Mouse (Mus musculus): ENCODE measurements at regions not wholly inside any gene's neighbourhood (a gene's known extent, or its start where the extent isn't known, plus 50 kb on each side); places are given as distances from the start of the nearest gene placed in this dataset.

DNA sequence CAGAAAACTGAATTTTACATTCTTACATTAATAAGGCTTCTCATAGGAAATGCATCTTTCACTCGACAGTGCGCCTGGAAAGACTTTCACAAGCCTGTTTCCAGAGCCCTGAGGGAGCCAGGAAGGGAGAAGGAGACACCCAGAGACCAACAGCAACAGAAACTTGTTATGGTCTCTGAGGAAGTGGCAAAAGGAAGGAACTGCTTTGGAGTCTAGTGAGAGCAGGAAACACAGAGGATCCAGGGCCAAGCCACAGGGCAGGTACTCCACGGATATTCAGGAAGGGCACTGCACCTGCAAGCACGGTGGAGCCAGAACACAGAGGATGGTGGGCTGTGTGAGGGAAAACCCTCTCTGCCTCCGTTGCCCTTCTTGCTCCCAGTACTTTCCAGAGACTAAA, 554.8 kb downstream of the Ptprc start:
- DNase-seq: no peak

DNA sequence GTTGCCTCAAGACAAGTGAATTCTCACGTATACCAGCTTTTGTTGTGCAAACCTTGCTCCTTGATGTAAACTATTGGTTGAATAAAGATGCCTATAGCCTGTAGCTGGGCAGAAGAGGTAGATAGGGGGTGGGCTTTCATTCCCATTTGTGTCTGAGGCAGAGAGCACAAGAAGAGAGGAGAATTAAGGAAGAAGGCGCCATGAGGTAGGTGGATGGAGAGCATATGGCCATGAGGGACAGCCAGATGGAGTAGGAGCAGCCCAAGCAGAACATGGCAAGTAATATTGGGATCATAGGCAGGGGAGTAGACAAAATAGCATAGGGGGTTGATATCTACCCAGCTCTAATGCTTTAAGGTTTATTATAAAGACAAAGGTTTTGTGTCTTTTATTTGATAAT, 557.3 kb downstream of the Ptprc start:
- DNase-seq: peak; percentile 58 to 63

DNA sequence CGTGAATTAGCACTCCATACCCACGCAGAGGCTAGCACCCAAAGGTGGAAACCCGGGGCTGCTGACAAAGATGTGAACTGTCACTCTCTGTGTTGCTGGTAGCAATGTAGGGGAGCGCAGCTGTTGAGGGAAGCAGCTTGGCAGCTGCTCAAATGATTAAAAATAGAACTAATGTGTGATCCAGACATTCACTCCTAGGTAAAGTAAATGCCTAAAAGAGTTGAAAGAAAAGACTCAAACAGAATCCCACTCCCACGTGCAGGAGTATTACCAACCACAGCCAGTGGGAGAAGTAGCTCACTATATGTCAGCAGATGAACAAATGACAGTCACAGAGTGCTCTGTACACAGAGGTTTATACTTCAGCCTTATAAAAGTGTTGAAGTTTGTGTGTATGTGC, 558.0 kb downstream of the Ptprc start:
- DNase-seq: peak; percentile 55 to 60

DNA sequence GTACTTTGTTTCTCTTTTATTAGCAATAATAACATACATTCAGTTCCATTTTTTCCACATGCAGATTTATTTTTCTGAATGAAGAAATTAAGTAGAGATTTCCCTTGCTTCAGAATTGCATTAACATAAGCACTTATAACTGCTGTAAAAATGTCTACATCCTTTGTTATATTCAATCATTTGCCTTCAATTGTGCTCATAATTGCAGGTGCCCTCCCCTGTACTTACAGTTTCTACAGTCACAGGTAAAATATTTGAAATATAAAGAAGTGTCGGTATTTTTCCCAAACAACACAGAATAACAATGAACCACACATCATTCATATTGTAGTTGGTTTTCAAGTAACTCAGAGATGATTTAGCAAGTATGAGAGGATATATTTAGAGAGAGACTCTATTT, 568.8 kb downstream of the Ptprc start:
- no peak for DNase-seq

DNA sequence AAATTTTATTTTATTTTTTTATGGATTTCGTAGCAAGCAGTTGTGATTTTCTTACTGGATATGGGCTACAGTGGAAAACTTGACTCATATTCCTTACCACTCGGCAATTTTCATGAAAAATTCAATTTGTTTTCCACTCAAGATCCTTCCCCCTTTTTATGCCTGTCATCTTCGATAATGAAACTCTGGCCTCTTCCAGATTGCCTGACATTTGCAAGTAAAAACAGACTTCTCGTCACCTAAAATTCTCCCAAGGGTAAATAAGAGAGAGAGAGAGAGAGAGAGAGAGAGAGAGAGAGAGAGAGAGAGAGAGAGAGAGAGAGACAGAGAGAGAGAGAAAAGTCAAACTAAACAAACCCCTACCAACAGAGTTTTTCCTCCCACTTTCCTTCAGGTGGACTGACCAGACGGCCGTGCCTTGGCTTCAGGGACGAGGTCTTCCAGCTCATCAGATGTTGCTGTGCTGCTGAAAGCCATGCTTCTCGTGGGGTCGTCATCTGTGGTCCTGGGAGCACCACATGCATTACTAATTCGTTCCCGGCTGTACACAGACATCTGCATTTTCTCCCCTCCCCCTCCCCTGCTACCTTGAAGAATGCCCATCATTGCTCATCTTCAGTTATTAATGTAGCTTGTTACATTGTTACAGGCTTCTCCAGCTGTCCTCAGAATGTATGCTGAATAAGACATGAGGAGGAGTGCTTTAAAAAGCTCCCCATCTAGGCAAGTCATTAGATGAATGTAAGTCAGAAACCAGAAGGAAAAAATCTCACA, 569.4 kb downstream of the Ptprc start:
- DNase-seq: peak; percentile 67

DNA sequence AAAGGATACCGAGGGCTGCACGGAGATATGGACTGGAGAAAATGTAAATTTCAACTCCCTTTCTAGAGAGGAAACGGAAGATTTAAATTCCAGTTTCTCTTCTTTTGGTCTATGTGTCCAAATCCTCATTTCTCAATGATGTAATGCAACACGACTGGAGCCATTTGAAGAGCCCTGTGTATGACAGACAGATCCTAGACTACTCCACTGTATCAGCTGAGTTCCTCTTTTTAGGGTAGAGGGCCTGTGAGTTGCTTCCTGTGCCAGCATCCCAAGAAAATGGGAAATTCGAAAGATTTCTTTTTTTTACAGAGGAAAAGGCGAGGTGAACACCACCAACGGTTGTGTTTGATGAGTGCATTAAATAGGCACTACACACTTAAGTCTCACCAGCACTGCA, 581.8 kb downstream of the Ptprc start:
- no peak for DNase-seq

DNA sequence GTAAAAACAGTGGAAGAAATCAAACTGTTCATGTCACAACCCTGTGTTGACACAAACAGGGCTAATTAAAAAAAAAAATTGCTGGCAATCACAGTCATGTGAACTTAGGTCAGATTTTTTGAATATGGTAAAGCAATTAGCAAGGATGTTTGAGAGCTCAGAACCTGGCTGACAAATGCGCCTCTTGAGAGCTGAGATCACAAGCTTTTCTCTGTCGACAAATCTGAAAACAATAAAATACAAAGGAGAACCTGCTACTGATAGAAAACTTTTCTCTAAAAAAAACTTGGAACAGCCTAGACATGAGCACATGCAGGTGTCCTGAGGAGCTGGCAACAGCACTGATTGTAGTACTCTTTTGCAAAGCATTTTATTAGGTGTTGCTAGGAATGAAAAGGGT, 583.6 kb downstream of the Ptprc start:
- DNase-seq: peak in 1 of 2 experiments; percentile 24

DNA sequence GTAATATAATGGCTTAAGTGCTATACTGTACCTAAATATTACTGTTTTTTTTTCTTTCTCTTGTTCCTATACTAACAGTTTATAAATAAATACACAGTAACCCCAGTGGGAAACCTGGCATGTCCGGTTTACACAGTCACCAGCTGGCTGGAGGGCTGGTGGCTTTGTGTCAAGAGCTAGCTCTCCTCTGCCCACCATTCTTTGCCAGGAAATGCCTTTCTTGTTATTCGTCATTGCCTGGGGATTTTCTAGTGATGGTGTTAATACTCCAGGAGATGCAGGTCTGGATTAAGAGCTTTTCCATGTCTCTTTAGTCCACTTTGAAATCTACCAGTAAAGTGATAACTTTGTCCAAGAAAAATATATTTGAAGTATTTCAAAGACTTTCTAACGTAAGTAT, 584.2 kb downstream of the Ptprc start:
- DNase-seq: peak; percentile 92

DNA sequence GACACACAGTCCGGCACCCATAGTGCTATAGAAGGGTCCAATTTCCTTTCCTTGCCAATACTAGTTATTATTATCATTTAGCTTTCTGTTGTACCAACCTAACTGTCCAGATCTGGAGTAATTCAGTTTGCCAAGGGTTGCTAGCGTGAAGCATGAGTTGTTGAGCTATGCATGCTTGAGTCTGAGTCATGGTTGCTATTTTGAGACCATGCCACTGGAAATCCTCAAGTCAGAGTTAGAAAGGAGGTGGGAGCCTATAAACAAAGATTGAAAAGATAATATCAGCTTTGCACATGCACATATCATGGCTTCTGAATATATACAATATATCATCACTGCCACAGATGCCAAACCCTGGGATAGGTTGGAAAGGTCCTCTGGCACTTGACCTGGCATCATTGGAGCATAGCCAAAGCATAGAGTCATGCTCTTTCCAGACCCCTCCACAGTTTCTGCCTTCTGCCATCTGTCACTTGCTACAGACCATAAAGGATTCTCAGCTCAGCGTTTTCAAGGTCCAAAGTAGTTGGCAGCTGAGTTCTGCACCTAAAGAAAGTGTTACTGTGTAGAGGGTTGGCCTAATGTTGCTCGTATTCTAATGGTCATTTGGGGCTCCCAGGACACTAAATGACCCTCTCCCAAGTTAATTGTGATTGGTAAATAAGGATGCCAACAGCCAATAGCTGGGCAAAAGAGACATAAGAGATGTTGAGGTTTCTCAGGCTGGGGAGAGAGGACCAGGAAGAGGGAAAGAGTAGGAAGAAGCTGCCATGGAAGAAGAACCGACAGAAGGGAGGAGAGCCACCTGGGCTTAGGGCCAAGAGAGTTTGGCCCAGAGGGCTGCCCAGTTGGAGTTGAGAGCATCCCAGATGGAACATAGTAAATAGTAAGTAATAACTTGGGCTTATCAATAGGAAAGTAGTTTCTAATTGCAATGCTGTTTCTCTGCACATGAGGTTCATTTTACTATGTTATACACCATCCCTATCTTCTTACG, 586.9 kb downstream of the Ptprc start:
- DNase-seq: peak; percentile 93 to 94

DNA sequence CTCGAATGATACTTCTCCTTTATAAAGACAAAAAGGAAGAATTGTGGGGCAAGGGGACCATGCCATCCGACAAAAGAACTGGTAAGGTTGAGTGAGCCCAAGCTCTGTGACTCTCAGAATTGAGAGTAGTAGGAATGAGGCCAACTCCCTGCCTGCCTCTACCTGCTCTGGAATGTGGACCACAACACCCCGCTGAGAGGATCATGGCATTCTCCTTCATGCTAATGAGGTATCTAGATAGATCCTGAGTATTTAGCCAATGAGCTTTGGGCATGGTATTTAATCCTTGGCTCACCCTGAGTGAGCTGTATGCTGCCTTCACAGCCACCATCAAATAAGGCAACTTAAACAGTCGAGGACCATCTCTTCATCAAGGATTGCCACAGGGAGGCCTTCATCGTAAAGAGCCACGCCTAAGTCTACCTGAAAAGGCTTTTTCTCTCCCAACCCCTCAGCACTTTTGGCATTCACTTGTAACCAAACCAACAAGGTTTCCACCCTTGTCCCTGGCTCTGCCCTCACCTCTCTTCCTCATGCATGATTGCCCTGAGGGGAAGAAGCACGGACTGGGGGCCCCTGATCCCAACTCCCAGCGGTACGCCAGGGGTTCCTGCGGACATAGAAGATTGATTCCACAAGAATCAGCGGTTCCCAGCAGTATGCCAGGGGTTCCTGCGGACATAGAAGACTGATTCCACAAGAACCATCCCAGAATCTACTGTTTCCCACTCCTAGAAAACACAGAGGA, 587.9 kb downstream of the Ptprc start:
- DNase-seq: peak; percentile 70 to 85

DNA sequence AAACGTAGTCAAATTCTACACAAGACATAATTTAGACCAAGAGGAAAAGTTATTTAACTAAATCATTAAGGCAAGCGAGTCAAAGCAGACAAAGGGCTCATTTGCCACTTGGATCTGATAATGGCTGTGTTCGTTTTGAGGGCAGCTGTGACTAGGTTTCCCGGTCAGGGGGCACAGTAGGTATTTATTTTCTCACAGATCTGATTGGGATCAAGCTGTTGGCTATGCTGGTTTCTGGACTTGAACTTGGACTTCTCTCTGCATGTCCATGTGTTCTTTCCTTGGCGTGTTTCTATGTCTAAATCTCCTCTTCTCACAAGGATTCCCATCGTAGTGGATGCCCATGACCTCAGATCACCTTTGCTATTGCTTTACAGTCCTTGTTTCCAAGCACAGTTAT, 590.8 kb downstream of the Ptprc start:
- DNase-seq: peak; percentile 87 to 88

DNA sequence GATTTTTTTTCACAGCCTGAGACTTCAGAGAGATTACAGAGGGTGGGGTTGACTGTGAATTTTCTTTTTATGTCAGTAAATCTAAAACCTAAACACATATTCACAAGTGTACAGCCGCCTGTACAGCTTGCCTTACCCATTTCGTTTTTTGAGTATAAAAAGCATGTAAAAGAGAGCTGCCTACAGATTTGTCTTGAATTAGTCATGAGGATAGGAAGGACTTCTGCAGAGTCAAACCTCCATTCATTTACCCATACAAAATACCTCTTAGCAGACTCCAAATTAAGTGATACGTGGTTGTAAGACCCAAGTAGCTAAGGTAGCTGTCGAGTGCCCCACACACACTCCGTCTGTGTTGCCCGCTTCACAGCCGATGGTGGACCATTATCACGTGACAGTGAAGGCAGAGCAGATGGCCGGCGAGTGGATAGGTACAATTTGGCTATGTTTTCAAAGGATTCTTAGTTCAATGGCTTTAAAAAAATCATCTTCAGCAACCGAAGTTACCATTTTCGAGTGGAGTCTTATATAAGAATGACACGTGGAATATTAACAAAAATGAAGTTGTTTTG, 591.3 kb downstream of the Ptprc start:
- peak; percentile 73 to 82 for DNase-seq

DNA sequence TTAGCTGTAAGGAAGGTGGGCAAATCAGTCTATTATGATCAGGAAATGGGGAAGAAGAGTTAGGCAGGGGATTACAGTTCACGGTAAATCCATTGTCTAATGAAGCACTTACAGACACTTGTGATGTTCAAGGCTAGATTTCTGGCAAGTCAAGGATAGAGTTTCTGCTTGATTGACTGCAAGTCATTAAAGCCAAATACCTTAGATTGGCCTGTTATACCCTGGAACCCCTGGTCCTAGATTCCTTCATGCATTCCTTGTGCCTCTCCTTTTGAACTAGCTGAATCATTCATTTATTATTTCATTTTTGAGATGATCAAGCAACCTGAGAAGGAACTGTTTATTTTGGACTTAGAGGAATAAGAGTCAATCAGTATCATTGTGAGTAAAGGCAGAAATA, 597.9 kb downstream of the Ptprc start:
- DNase-seq: no peak

DNA sequence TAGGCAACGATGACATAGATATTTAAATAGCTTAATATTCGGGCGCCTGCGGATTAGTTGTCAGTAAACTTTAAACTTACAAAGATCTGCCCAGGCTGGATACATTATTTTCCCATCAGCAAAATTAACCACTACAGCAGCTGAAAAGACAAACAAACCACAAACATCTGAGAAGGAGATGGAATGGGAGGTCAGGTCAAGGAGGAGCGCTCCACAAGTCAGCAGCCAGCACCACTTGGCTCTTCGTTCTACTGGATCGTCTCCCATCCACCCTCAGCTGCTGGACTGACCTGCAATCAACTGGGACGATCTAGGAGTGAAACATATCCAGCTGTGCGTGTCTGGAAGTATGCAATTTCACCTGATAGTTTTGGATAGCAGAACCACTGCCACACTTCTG, 599.3 kb downstream of the Ptprc start:
- no peak for DNase-seq

DNA sequence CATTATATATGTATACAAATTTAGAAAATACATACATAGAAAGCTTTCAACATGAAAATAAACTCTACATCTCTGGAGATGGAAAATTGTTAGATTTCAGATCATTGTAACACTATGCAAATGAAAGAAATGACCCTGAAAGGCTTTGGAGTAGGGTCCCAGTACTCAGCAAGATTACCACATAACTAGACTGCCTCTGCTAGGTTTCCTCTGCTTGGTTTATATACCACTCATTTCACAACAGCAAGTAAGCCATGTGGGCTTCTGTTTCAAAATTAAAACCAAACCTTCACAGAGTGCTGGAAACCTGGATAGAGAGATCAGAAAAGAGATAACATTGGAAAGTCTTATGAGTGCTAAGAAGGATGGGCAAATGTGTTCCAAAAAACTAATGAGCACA, 600.1 kb downstream of the Ptprc start:
- DNase-seq: no peak

DNA sequence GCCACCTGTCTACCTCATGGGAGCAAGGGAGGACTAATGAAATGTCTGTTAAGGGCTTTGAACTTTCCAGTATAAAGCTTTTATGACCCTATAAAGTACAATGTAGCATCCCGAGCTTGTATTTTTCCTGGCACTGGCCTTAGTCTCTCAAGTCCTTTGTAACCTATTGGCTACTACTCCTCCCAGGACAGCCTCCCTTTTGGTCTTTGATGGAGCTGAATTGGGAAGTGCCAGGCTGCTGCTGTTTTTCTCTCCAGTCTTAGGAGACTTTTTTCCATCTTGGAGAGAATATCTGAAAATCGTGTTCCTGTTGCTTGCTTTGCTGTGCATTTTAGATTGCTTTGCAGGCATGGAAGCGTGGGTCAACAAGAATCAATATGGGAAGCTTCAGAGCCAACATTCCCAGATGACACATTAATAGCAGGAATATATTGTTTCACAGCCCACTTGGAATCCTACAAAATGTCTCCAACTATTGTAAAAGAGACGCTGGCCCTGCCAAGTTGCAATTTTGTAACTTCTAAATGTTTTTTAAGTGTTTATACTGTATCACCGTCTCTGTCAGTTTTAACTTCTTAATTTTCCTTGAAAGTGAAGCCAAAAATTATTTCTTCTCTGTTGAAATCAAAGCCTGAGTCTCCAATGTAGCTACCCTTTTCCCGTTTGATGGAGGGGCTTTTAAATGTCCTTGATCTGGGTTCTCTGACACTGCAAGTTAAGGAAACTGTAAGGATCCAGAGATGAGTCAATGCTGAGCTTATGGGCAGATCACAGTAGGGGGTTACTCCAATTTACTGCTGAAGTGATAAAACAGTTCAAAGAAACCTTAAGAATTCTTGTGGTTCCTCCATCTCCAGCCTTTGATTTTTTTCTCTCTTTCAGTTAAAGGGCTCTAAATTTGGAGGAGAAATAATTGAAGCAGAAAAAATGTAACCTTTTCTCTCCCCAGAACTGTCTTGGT, 603.3 kb downstream of the Ptprc start:
- DNase-seq: no peak

DNA sequence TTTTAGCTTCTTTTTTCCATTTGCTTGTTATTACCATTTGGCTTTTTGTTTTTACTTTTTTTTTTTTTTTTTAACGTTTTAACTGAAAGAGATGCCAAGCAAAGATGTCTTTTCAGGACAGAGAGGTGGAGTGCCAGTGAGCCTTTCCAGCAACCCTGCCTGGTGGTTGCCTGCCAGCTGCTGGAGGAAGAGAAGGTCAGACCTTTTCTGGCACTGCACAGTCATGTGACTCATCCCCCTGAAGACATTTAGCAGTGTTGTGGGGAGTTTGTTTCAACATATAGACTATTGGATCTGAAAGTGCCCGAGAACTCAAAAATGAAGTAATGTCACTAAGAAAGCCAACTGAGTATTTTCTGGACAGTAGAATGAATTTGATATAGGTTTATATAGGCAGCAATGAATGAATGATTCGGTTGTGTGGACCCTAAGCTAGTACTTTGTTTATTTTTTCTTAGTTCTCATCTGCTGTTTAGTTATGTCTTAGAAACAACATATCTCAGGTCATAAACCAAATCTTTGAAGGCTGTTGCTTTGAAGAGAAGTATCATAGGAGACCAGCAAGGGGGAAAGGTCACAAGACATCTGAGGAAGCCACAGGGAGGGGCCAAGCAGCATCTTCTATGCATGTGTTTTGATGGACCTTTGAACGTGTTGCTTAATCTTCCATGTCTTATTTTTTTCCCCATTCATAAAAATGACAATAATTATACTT, 604.2 kb downstream of the Ptprc start:
- peak; percentile 74 to 81 for DNase-seq

DNA sequence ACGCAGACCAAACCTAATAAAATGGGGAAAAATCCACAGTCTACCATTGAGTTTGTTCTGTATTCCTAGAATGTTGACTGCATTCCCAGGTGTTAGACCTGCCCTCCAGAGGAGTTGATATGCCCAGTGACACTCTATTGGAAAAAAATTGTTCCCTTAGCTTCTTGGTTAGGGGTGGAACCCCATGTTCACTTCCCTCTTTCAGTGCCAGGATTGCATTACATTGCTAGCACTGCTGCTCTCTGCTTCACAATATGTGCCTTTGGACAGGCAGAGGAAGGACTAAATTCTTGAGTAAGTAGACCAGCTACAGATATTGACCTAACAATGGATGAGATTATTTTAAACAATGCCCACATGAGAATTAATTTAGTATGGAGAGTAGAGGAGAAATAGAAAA, 607.3 kb upstream of the Nr5a2 start:
- DNase-seq: no peak

DNA sequence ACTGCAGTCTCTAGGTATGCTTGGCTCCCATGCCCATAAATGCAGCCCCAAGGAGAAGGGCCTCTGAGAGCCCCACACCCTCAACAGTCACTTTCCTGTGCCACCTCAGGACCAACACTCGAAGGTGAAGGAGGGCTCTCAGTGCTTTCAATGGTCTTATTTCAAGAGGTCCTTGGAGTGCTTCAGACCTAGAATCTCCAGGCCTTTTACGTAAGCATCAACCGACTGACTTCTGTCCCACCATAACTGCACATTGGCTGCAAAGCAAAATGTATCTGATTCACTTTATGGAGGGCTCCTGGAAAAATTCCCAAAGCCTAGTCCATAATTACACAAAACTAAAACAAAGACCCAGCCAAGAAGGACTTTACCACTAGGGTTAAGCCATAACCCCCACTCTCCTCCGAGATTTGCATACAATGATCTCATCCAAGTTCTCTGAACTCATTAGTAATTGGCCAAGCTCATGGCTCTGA, 605.4 kb upstream of the Nr5a2 start:
- DNase-seq: no peak

DNA sequence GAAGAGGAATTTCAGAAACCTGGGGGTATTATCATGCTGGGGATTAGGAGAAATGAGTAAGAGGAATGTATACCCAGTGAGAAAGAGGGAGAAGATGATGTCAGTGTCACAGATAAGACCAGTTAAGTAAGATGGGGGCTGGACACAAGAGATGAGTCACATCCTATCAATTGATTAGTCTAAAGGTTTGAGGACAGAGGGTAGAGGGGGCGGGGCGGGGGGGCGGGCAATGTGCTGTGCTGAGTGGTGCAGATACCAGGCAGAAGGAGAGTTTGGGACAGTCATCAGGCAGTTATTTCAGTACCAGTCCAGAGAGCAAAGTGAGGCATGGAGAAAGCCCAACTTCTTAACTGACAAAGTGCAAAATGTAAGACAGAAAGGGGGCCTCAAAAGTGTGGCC, 601.4 kb upstream of the Nr5a2 start:
- no peak for DNase-seq
